Mouse (Mus musculus) kidney, adult 2 months (tissue): ENCODE data around the gene Ubl4a. TPM values are rescaled to one million over a fixed set of nuclear protein-coding genes. Genes with fewer than 3 reads are reported as not detected.

Source experiments
- DNase-seq: peaks from one replicate; pipeline ENCODE4 v3.0.0; 2021
- H3K27ac ChIP-seq: fragments of 200-500 bp; 2 replicates; pipeline ENCODE4 v1.5.1; 2012; ENCODE audit warnings: low read depth, low read length, control low read depth, inconsistent platforms; ENCODE audit not compliant: insufficient read depth
- H3K27me3 ChIP-seq: fragments of 200-500 bp; replicated peaks from 2 replicates; pipeline ENCODE4 v1.6.1; 2012; ENCODE audit warnings: mild to moderate bottlenecking, moderate library complexity, low read length, inconsistent platforms; ENCODE audit not compliant: control insufficient read depth, insufficient read depth
- H3K36me3 ChIP-seq: fragments of 200-500 bp; 2 replicates; pipeline ENCODE4 v1.6.1; 2012; ENCODE audit warnings: mild to moderate bottlenecking, moderate library complexity, low read length, inconsistent platforms; ENCODE audit not compliant: control insufficient read depth, insufficient read depth
- H3K4me1 ChIP-seq: fragments of 200-500 bp; 2 replicates; pipeline ENCODE4 v1.6.1; 2011; ENCODE audit warnings: low read length; ENCODE audit not compliant: control insufficient read depth, insufficient read depth
- H3K4me3 ChIP-seq: fragments of 200-500 bp; 2 replicates; pipeline ENCODE4 v1.5.1; 2011; ENCODE audit warnings: mild to moderate bottlenecking, low read depth, low read length, control low read depth; ENCODE audit not compliant: insufficient read depth
- CTCF ChIP-seq: fragments of 200-500 bp; conservative IDR thresholded peaks from 2 replicates; pipeline ENCODE4 v1.5.1; 2011; ENCODE audit warnings: low read depth, mild to moderate bottlenecking, control low read depth, low read length, moderate library complexity, mixed read lengths; ENCODE audit not compliant: insufficient read depth, insufficient read length
- POLR2A ChIP-seq: fragments of 200-500 bp; IDR thresholded peaks from one replicate; pipeline ENCODE4 v1.6.1; 2011; ENCODE audit warnings: low read depth, low read length, control low read depth
- WGBS: fragments of 180-500 bp; shearing (Covaris S2); methylation state at CpG from one replicate; pipeline ENCODE4 v1.1.7; 2018; 5-methylcytosine and 5-hydroxymethylcytosine counted together
- polyA plus RNA-seq: library from polyadenylated mRNA; depleted of rRNA; stranded (reverse); fragments of >200 nt; gene quantifications from 2 replicates; pipeline ENCODE4 v1.2.3, GENCODE M21; 2012; rRNA removed

Ubl4a gene
- polyA plus RNA-seq, 1 experiment, result 50.4 TPM

- 20% methylated on average over 10 of the region's 10 CpGs for WGBS
- no peaks in the 10 kb centered on the region for H3K27me3 ChIP-seq
Measured at GRCm38 (mm10) chrX:74329215-74329671, 43.8 kb downstream of the Ubl4a start.

GRCm38 (mm10) chrX:74328725-74329161, 44.3 kb downstream of the Ubl4a start, which contains the start of gene Plxna3:
Gene Plxna3 (plus strand): TSS chrX:74329066.
- Histone ChIP-seq H3K4me1 (no peaks in the 10 kb centered on the region), H3K36me3 (no peaks in the 10 kb centered on the region), H3K27me3 (no peaks in the 10 kb centered on the region), H3K4me3 (peak within 1 kb of the TSS; percentile 52), H3K27ac (0 out of 2 replicates have a peak within 1 kb of the TSS, but pooled peaks have one; percentile 39)
- peak; percentile 73 for DNase-seq
- 0% methylated on average over 15 of the region's 30 CpGs for WGBS
- TF ChIP-seq CTCF, result no peak
- TF ChIP-seq POLR2A, result no peak

More at GRCm38 (mm10) chrX:74329215-74329671, 43.8 kb downstream of the Ubl4a start:
- no peak for DNase-seq
- TF ChIP-seq CTCF (no peak), POLR2A (no peak)
- no peaks in the 10 kb centered on the region for H3K4me1 ChIP-seq
- H3K36me3 ChIP-seq, result no peaks in the 10 kb centered on the region
- peak overlapping the region; percentile 52 for H3K4me3 ChIP-seq
- H3K27ac ChIP-seq, result no peak overlapping the region

Other genes with a start within 250 kb of the Ubl4a start
- not detected in 2 replicates for gene Opn1mw, start 245.8 kb downstream of the Ubl4a start, polyA plus RNA-seq
- gene Mecp2, start 237.9 kb downstream of the Ubl4a start, polyA plus RNA-seq, result 6.8 and 7.0 TPM in 2 replicates
- gene Tex28, start 205.4 kb downstream of the Ubl4a start, polyA plus RNA-seq, result not detected in 2 replicates
- gene Tktl1, start 196.0 kb downstream of the Ubl4a start, polyA plus RNA-seq, result not detected in 2 replicates
- gene Flna, start 123.4 kb downstream of the Ubl4a start, polyA plus RNA-seq, result 125 and 161 TPM in 2 replicates
- gene Emd, start 118.5 kb downstream of the Ubl4a start, polyA plus RNA-seq, result 41.1 and 45.2 TPM in 2 replicates
- gene Rpl10, start 102.4 kb downstream of the Ubl4a start, polyA plus RNA-seq, result 1,301 and 1,460 TPM in 2 replicates
- 79.6 and 104 TPM in 2 replicates for gene Taz, start 91.3 kb downstream of the Ubl4a start, polyA plus RNA-seq
- 26.0 and 26.1 TPM in 2 replicates for gene Dnase1l1, start 90.9 kb downstream of the Ubl4a start, polyA plus RNA-seq
- gene Atp6ap1, start 76.1 kb downstream of the Ubl4a start, polyA plus RNA-seq, result 382 and 458 TPM in 2 replicates
- gene Gdi1, start 68.2 kb downstream of the Ubl4a start, polyA plus RNA-seq, result 120 and 150 TPM in 2 replicates
- 13.1 and 17.7 TPM in 2 replicates for gene Fam50a, start 60.2 kb downstream of the Ubl4a start, polyA plus RNA-seq
- gene Plxna3, start 44.2 kb downstream of the Ubl4a start, polyA plus RNA-seq, result 5.8 and 7.3 TPM in 2 replicates
- 78.3 and 81.7 TPM in 2 replicates for gene Lage3, start 19.6 kb downstream of the Ubl4a start, polyA plus RNA-seq
- gene Slc10a3, start 131 bp upstream of the Ubl4a start, polyA plus RNA-seq, result 13.9 and 17.4 TPM in 2 replicates
- 47.1 and 53.5 TPM in 2 replicates for gene Fam3a, start 20.1 kb upstream of the Ubl4a start, polyA plus RNA-seq
- 10.7 and 11.2 TPM in 2 replicates for gene Ikbkg, start 20.1 kb upstream of the Ubl4a start, polyA plus RNA-seq
- gene G6pdx, start 56.0 kb upstream of the Ubl4a start, polyA plus RNA-seq, result 34.1 and 34.8 TPM in 2 replicates
- gene Gm6880, start 108.2 kb upstream of the Ubl4a start, polyA plus RNA-seq, result not detected in 2 replicates
- not detected in 2 replicates for gene Olfr1326-ps1, start 201.7 kb upstream of the Ubl4a start, polyA plus RNA-seq
- not detected in 2 replicates for gene Olfr1325, start 219.5 kb upstream of the Ubl4a start, polyA plus RNA-seq